Mouse (Mus musculus): Measurements from ENCODE around the gene Thsd4. TPM values are rescaled to one million over a fixed set of nuclear protein-coding genes. Genes with fewer than 3 reads are reported as not detected.
A peak's percentile ranks its signal among the peaks of the same experiment; 100 is the strongest.

The Thsd4 gene
- polyA plus RNA-seq, 1 experiment from 2014 or later = 3.0 TPM

DNA sequence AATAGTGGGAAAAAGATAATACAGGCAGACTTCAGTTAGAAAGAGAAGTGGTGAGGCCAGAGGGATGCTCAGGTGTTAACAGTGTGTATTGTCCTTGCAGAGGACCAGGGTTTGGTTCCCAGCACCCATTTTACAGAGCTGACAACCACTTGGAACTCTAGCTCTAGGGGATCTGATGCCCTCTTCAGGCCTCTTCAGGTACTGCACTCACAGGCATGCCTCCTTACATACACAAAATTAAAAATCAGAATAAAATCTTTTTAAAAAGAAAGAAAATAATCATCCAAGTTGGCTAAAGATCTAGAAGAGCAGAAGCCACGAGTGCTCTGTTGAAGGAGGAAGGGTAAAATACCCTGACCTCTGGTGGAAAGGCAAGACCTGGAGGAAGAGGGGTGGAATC, 478.7 kb downstream of the Thsd4 start:
- Histone ChIP-seq H3K4me3 (ENCODE audit: low read depth, low read length) (no peak overlapping the region), H3K36me3 (replicated peaks; ENCODE audit: control insufficient read depth, insufficient read depth, low read depth, low read length) (no peaks in the 10 kb centered on the region), H3K4me1 (ENCODE audit: control insufficient read depth, insufficient read depth, low read length) (no peaks in the 10 kb centered on the region), H3K27ac (replicated peaks; ENCODE audit: low read depth, low read length) (no peak overlapping the region), H3K9me3 (replicated peaks; ENCODE audit: control insufficient read depth, low read length) (no peaks in the 10 kb centered on the region), H3K4me2 (ENCODE audit: low read depth, low read length) (no peak overlapping the region), H3K9ac (replicated peaks; ENCODE audit: low read length) (no peak overlapping the region), H3K27me3 (ENCODE audit: control insufficient read depth, insufficient read depth, low read length) (no peaks in the 10 kb centered on the region)
- no peak for ATAC-seq (replicated peaks; ENCODE audit: insufficient number of reproducible peaks, low FRiP score, low TSS enrichment, low read depth)
- 92% methylated on average over 1 of the region's 1 CpGs for WGBS
- no peak for DNase-seq (ENCODE audit: low spot score)

DNA sequence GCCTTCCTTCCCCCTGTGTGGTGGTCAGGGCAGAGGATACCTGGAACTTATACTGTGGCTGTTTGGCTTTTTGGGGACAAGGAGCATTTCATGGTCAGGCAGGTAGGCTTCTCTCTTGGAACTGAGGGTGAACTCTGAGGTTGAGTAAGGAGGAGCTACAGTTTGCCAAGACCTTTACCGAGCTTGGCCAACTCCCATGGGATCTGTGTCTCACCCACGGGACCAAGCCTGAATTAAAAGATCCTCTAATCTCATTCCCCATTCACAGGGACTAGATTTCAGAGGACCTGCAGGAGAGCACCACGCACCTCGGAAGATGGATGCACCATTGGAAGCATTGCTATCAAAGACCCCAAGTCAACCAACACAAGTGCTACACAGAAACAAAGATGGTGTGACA, 487.0 kb downstream of the Thsd4 start:
- WGBS = 94% methylated on average over 4 of the region's 4 CpGs
- Histone ChIP-seq H3K27me3 (ENCODE audit: control insufficient read depth, insufficient read depth, low read length) (no peaks in the 10 kb centered on the region), H3K27ac (replicated peaks; ENCODE audit: low read depth, low read length) (no peak overlapping the region), H3K4me3 (ENCODE audit: low read depth, low read length) (no peak overlapping the region), H3K9me3 (replicated peaks; ENCODE audit: control insufficient read depth, low read length) (no peaks in the 10 kb centered on the region), H3K9ac (replicated peaks; ENCODE audit: low read length) (no peak overlapping the region), H3K4me1 (ENCODE audit: control insufficient read depth, insufficient read depth, low read length) (no peaks in the 10 kb centered on the region), H3K4me2 (ENCODE audit: low read depth, low read length) (no peak overlapping the region), H3K36me3 (replicated peaks; ENCODE audit: control insufficient read depth, insufficient read depth, low read depth, low read length) (no peaks in the 10 kb centered on the region)
- DNase-seq (ENCODE audit: low spot score) = no peak
- no peak for ATAC-seq (replicated peaks; ENCODE audit: insufficient number of reproducible peaks, low FRiP score, low TSS enrichment, low read depth)

DNA sequence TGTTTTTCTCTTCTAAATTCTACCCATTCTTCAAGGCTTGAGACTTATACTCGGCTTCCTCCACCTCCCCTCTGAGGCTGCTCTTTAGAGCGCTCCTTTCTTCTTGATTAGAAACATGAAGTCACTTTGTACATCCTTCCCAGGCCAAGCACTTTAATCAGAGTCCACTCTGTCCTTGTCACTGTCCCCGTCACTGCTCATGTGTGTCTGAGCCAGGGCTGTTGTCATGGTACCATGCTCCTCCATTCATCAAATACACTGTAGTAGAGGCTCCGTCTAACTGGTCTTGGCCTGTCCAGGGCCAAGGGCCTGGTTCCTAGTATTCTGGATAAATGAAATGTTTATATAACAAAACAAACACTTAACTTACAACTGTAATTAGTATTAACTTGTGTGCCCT, 494.6 kb downstream of the Thsd4 start:
- ATAC-seq (replicated peaks; ENCODE audit: insufficient number of reproducible peaks, low FRiP score, low TSS enrichment, low read depth) (no peak), DNase-seq (ENCODE audit: low spot score) (no peak)
- H3K4me3 ChIP-seq (ENCODE audit: low read depth, low read length) = no peak overlapping the region
- no peaks in the 10 kb centered on the region for H3K4me1 ChIP-seq (ENCODE audit: control insufficient read depth, insufficient read depth, low read length)
- 88% methylated on average over 4 of the region's 4 CpGs for WGBS
- no peak overlapping the region for H3K9ac ChIP-seq (replicated peaks; ENCODE audit: low read length)
- no peaks in the 10 kb centered on the region for H3K9me3 ChIP-seq (replicated peaks; ENCODE audit: control insufficient read depth, low read length)
- H3K4me2 ChIP-seq (ENCODE audit: low read depth, low read length) = no peak overlapping the region
- no peaks in the 10 kb centered on the region for H3K27me3 ChIP-seq (ENCODE audit: control insufficient read depth, insufficient read depth, low read length)
- no peak overlapping the region for H3K27ac ChIP-seq (replicated peaks; ENCODE audit: low read depth, low read length)
- no peaks in the 10 kb centered on the region for H3K36me3 ChIP-seq (replicated peaks; ENCODE audit: control insufficient read depth, insufficient read depth, low read depth, low read length)

DNA sequence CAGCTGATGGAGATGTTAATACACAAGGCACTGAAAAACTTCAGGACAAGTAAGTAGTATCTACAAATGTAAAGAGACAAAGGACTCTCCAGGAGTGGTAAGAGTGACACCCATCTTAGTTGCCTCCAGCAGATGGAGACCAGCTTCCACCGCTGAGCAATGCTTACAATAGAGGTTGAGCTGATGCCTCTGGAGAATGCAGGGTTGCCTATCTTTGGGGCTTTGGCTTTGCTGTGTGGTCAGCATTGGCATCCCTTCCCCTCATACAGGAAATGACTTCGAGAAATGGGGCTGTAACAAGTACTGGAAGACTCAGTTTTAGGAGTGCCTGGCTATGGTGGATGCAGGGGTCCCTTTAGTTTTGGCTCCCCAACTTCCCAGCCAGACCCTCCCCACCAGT, 495.1 kb downstream of the Thsd4 start:
- no peaks in the 10 kb centered on the region for H3K4me1 ChIP-seq (ENCODE audit: control insufficient read depth, insufficient read depth, low read length)
- H3K27ac ChIP-seq (replicated peaks; ENCODE audit: low read depth, low read length) = no peak overlapping the region
- 84% methylated on average over 2 of the region's 2 CpGs for WGBS

DNA sequence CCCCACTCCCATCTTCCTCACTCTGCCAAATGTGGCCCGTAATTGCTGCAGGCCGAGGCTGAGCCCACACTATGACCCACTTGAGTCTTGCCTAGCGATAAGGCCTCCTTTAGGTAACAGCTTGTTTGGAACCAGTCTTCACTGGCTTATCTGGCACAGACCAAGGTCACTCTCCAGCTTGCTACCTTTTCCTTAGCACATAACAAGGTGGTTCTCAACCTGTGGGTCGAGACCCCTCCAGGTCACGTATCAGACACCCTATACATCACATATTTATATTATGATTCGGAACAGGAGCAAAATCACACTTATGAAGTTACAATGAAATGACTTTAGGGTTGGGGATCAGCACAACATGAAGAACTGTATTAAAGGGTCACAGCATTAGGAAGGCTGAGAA, 495.9 kb downstream of the Thsd4 start:
- DNase-seq (ENCODE audit: low spot score) = no peak
- no peaks in the 10 kb centered on the region for H3K4me1 ChIP-seq (ENCODE audit: control insufficient read depth, insufficient read depth, low read length)
- no peaks in the 10 kb centered on the region for H3K36me3 ChIP-seq (replicated peaks; ENCODE audit: control insufficient read depth, insufficient read depth, low read depth, low read length)
- H3K9ac ChIP-seq (replicated peaks; ENCODE audit: low read length) = no peak overlapping the region
- H3K27me3 ChIP-seq (ENCODE audit: control insufficient read depth, insufficient read depth, low read length) = no peaks in the 10 kb centered on the region
- no peak overlapping the region for H3K27ac ChIP-seq (replicated peaks; ENCODE audit: low read depth, low read length)
- H3K4me3 ChIP-seq (ENCODE audit: low read depth, low read length) = no peak overlapping the region
- WGBS = 79% methylated on average over 6 of the region's 6 CpGs
- no peak for ATAC-seq (replicated peaks; ENCODE audit: insufficient number of reproducible peaks, low FRiP score, low TSS enrichment, low read depth)
- no peak overlapping the region for H3K4me2 ChIP-seq (ENCODE audit: low read depth, low read length)
- H3K9me3 ChIP-seq (replicated peaks; ENCODE audit: control insufficient read depth, low read length) = no peaks in the 10 kb centered on the region

More for the DNA sequence above, 495.1 kb downstream of the Thsd4 start:
- Histone ChIP-seq H3K4me3 (ENCODE audit: low read depth, low read length) (no peak overlapping the region), H3K9ac (replicated peaks; ENCODE audit: low read length) (no peak overlapping the region), H3K27me3 (ENCODE audit: control insufficient read depth, insufficient read depth, low read length) (no peaks in the 10 kb centered on the region), H3K4me2 (ENCODE audit: low read depth, low read length) (no peak overlapping the region), H3K36me3 (replicated peaks; ENCODE audit: control insufficient read depth, insufficient read depth, low read depth, low read length) (no peaks in the 10 kb centered on the region), H3K9me3 (replicated peaks; ENCODE audit: control insufficient read depth, low read length) (no peaks in the 10 kb centered on the region)
- ATAC-seq (replicated peaks; ENCODE audit: insufficient number of reproducible peaks, low FRiP score, low TSS enrichment, low read depth) (no peak), DNase-seq (ENCODE audit: low spot score) (no peak)

DNA sequence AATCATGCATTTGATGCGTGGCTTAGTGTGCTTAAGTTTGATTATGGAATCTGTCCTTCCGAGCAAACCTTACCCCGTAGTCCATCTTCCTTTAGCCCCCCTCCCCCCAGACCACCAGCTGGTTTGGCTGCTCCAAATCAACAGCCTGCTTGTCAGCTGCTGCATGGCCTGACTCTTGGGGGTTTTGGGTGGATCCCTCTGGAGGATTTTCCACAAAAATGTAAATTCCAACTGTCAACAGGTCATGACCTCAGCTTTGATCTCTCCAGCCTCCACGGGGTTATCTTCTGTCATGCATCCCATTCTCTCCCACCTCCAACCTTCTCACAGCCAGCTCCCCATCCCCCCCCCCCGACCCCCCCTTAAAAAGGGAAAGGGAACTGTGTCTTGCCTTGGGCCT, 496.9 kb downstream of the Thsd4 start:
- Histone ChIP-seq H3K4me2 (ENCODE audit: low read depth, low read length) (no peak overlapping the region), H3K27ac (replicated peaks; ENCODE audit: low read depth, low read length) (no peak overlapping the region), H3K4me1 (ENCODE audit: control insufficient read depth, insufficient read depth, low read length) (no peaks in the 10 kb centered on the region), H3K4me3 (ENCODE audit: low read depth, low read length) (no peak overlapping the region), H3K27me3 (ENCODE audit: control insufficient read depth, insufficient read depth, low read length) (no peaks in the 10 kb centered on the region), H3K9me3 (replicated peaks; ENCODE audit: control insufficient read depth, low read length) (no peaks in the 10 kb centered on the region), H3K36me3 (replicated peaks; ENCODE audit: control insufficient read depth, insufficient read depth, low read depth, low read length) (no peaks in the 10 kb centered on the region), H3K9ac (replicated peaks; ENCODE audit: low read length) (no peak overlapping the region)
- ATAC-seq (replicated peaks; ENCODE audit: insufficient number of reproducible peaks, low FRiP score, low TSS enrichment, low read depth) (no peak), DNase-seq (ENCODE audit: low spot score) (peak; percentile 28)
- WGBS = 7% methylated on average over 5 of the region's 5 CpGs

DNA sequence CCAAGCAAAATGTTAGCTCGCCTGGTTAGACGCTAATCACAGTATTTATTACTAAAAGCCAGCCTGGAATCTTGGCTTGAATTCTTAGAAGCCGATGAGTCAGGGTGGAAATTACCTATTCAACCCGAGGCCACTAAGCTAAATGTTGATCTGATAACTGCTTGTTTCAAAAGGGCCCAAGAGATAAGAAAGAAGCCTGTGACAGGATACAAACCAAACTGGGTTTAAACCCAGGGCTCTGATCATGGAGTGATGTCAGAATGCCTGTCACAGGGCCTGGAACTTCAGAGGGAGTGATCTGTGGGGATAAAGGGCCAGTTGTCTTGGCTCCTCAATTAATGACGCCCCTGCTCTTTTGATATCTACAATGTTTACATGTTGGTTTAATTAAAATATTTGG, 497.3 kb downstream of the Thsd4 start:
- DNase-seq (ENCODE audit: low spot score) (no peak), ATAC-seq (replicated peaks; ENCODE audit: insufficient number of reproducible peaks, low FRiP score, low TSS enrichment, low read depth) (no peak)
- WGBS = 13% methylated on average over 5 of the region's 5 CpGs
- H3K27ac ChIP-seq (replicated peaks; ENCODE audit: low read depth, low read length) = no peak overlapping the region
- no peaks in the 10 kb centered on the region for H3K27me3 ChIP-seq (ENCODE audit: control insufficient read depth, insufficient read depth, low read length)
- no peaks in the 10 kb centered on the region for H3K4me1 ChIP-seq (ENCODE audit: control insufficient read depth, insufficient read depth, low read length)
- H3K4me2 ChIP-seq (ENCODE audit: low read depth, low read length) = no peak overlapping the region
- H3K4me3 ChIP-seq (ENCODE audit: low read depth, low read length) = no peak overlapping the region
- no peak overlapping the region for H3K9ac ChIP-seq (replicated peaks; ENCODE audit: low read length)
- no peaks in the 10 kb centered on the region for H3K36me3 ChIP-seq (replicated peaks; ENCODE audit: control insufficient read depth, insufficient read depth, low read depth, low read length)
- no peaks in the 10 kb centered on the region for H3K9me3 ChIP-seq (replicated peaks; ENCODE audit: control insufficient read depth, low read length)

DNA sequence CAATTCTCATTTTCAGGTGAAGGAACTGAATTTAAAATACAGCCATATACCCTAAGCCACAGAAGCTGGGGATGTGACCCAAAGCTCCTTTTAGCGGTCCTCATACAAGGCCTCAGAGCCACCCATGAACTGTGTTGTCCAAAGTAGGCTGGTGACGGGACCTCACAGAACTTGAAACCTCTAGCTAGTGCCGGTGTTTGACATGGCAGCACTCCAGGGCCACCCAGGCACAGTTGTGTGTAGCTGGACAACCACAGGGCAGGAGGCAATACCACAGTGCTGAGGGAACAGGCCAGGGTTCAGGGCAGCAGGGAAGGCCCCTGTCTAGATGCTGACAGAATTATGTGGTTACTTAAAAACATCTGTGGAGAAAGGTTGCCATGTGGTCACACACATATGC, 499.5 kb downstream of the Thsd4 start:
- H3K4me1 ChIP-seq (ENCODE audit: control insufficient read depth, insufficient read depth, low read length) = no peaks in the 10 kb centered on the region
- DNase-seq (ENCODE audit: low spot score) = no peak
- no peak overlapping the region for H3K4me3 ChIP-seq (ENCODE audit: low read depth, low read length)
- H3K4me2 ChIP-seq (ENCODE audit: low read depth, low read length) = no peak overlapping the region
- no peak for ATAC-seq (replicated peaks; ENCODE audit: insufficient number of reproducible peaks, low FRiP score, low TSS enrichment, low read depth)
- no peak overlapping the region for H3K9ac ChIP-seq (replicated peaks; ENCODE audit: low read length)
- H3K27me3 ChIP-seq (ENCODE audit: control insufficient read depth, insufficient read depth, low read length) = no peaks in the 10 kb centered on the region
- H3K9me3 ChIP-seq (replicated peaks; ENCODE audit: control insufficient read depth, low read length) = no peaks in the 10 kb centered on the region
- H3K27ac ChIP-seq (replicated peaks; ENCODE audit: low read depth, low read length) = no peak overlapping the region
- 60% methylated on average over 3 of the region's 3 CpGs for WGBS
- no peaks in the 10 kb centered on the region for H3K36me3 ChIP-seq (replicated peaks; ENCODE audit: control insufficient read depth, insufficient read depth, low read depth, low read length)
